Mouse (Mus musculus): ENCODE data around the gene Vamp3.
"Not testable (repeated sequence)": the region's sequence is repeated elsewhere in the genome, so short reads cannot be mapped to it uniquely, and the experiment has no call there.

Vamp3 gene

DNA sequence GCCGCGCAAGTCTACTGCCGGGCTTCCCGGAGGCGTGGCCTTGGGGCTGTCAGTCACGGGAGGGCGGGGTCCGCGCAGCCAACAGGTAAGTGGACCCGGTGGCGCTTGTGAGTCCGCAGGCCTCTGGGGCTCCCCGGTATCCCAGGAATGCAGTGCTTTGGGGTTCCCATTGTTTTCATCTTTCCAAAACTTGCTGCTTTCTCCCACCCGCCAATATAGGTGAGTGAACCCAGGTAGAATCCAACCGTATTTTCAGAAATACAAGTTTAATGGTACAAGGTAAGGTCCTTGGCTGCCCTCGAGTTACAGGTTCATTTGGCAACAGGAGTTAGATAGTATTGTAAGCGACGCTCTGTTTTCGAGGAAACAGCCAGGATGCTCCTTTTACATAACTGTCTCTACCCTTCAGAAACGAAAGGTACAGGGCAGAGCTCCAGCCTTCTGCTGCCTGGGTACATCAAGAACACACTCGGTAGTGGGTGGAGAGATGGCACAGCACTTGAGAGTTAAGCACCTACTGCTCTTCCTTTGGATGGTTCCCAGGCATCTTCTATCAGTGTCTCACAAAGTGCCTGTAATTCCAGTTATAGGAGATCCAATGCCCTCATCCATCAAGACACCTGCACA, 12.7 kb downstream of the Vamp3 start:
- DNase-seq (ENCODE audit: low read depth, low spot score), result peak; percentile 90

DNA sequence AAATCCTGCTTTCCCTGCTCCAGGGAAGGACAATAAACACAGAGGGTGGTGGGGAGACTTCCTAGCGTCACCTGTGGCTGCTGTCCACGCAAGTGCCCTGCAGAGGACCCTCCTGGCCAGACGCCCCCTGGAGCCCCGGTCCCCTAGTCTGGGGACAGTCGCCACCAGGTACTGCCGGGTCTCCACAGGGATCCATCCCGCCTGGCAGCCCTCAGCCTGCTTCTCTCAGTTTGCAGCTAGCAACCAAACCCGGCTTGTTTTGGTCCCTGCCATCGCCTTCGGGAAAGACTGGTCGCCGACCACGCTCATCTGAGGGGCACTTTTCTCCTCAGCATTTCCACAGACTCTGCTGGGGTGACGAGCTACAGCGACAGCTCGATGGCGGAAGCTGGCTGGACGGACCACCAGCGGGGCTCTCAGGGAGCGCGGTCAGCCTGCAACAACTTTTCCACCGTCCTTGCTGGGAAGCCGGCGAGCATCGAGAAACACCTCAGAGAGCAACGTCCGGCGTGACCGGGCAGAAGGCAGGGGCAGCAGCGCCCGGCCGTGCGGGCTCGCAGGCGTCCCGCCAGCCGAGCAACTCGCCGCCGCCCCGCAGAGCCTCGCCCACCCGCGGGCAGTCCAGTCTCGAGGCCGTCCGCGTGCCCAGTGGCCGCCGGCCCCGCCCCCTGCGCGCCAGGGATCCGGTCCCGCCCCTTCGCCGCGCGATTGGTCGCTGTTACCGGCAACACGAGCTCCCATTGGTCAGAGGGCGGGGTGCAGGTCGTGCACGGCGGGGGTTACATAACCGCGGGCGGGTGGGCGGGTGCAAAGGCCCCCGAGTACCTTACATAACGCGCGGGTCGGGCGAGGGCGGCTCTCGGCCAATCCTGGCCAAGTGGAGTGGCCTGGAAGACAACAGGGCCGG, 13.5 kb downstream of the Vamp3 start, which contains the start of gene Per3:
Gene Per3, minus strand, starts transcription at position 629 of the 907 bp plus-strand sequence.
- DNase-seq (ENCODE audit: low read depth, low spot score), result peak; percentile 98

DNA sequence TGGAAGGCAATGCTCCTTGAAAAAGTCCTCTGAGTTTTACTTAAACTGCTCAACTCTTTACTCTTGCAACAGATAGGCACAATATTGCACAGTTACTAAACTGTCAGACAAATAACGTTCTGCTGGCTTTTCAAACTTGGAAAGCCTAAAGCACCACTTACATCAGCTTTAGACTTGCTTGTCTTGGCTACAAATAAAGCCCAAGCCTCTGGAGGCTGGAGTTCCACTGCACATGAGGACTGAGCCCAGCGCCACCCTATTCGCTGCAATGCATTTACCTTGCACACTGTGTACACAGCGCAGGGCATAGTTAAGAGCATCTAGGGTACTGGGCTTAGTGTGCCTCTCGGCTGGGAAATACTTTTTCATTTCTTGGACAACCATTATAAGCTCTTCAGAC, 14.5 kb downstream of the Vamp3 start:
- peak; percentile 68 for DNase-seq (ENCODE audit: low read depth, low spot score)

DNA sequence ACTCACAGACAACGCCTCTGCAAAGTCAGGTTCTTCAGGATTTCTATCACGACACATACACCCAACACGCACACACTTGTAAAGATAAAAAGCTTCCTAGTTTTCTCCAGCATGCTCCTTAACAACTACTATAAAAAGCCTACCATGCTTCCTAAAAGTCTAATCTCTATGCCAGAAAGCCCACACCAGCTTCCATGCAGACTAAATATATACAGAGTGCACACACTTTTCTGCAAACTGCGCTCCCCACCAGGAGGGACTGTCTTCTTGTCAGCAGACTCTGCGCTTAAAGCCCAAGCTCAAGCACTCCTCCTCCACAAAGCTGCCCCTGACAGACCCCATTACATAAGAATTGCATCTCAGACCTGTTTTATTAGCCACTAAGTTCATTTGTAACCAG, 16.3 kb downstream of the Vamp3 start:
- DNase-seq (ENCODE audit: low read depth, low spot score), result peak; percentile 81

DNA sequence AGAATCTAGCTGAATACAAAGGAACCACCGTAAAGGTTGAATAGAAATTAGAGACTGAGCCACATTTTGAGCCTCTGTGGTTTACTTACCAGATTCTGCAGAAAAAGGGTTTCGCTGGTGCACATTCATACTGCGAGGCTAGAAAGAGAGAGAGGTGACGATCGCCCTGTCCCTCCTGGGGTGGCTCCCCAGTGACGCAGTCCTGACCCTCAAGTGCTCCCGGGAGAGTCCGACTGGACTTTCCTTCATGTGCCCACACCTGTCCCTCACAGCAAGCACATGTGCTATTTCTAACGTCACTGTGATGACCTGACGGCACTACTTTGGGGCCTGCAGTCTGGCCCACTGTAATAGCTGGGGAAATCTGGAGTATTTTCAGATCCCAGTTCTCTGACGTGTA, 20.0 kb downstream of the Vamp3 start:
- DNase-seq (ENCODE audit: low read depth, low spot score), result no peak

DNA sequence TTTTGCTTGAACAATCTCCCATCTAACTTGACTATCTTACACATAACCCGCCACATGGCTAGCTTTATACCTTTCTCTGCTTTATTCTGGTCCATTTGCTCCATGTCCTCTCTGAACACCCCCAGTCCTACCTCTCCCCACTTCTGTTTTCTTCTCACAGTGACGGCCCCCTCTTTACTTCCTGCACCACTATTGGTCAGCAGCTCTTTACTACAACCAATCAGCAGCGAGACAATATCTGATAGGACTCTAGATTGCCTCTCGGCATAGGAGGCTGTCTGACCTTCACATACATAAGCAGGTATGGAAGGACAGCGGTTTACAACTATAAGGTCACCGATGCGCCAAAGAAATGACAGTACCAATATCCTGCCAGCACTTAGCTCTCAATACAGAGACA, 21.2 kb downstream of the Vamp3 start:
- DNase-seq (ENCODE audit: low read depth, low spot score), result no peak

DNA sequence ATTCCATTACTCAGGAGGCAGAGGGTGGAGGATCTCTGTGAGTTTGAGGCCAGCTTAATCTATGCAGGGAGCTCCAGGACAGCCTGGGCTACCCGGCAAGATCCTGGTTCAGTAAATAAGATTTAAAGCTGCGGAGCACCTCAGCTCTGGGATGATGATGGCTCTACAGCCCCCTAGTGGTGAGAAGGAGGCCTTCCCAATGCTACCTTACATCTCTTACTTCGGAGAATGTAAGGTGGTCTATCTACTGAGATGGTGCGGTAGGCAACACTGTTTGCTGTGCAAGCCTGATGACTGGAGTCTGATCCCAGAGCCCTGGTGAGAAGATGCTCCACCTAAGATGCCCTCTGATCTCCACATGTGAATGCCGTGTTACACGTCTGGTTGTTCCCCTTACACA, 30.8 kb downstream of the Vamp3 start:
- peak; percentile 71 for DNase-seq (ENCODE audit: low read depth, low spot score)

DNA sequence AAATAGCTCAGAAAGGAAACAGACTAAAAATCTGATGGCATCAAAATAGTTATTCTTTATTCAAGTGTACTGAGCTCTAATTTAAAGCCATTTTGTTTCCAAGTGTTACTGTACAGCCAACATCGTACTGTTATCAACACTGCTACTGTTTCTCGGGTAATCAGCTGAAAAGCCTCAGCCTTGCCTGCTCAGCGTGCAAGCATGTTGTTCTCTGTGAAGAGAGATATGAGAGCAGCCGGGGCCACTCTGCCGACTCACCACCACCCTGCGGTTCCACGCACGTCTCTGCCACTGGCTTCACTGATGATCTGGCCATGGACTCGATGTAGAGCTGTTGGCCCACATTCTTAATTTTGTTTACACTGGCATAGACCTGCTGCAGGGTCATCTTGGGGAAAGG, 33.6 kb downstream of the Vamp3 start:
- DNase-seq (ENCODE audit: low read depth, low spot score), result no peak

DNA sequence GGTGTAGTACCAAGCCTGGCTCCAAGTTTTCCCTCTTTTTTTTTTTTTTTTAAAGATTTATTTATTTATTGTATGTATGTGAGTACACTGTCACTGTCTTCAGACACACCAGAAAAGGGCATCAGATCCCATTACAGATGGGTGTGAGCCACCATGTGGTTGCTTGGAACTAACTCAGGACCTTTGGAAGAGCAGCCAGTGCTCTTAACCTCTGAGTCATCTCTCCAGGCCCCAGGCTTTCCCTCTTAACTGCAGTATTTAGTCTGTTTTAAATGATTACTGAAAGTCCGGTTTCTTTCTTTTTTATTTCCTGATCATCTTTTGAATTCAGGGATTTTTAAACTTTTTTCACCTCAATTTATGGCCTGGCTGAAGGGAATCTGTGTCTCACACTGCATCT, 40.4 kb downstream of the Vamp3 start:
- DNase-seq (ENCODE audit: low read depth, low spot score), result not testable (repeated sequence)

DNA sequence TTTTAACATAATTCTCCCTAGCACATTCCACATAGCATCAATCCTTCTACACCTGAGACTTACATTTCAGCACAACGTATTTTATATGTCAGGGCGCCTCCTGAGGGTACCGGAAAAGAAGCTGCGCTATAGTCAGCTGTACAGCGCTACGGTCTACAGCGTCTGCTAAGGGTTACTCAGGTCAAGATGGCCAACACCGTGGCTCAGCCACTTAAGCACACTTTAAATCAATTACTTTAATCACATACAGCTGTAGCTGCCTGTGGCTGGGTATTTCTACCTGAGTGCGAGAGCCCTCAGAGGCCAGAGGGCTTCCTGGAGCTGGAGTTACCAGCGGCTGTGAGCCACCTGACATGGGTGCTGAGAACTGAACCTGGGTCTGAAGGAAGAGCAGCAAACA, 41.8 kb downstream of the Vamp3 start:
- DNase-seq (ENCODE audit: low read depth, low spot score), result no peak

DNA sequence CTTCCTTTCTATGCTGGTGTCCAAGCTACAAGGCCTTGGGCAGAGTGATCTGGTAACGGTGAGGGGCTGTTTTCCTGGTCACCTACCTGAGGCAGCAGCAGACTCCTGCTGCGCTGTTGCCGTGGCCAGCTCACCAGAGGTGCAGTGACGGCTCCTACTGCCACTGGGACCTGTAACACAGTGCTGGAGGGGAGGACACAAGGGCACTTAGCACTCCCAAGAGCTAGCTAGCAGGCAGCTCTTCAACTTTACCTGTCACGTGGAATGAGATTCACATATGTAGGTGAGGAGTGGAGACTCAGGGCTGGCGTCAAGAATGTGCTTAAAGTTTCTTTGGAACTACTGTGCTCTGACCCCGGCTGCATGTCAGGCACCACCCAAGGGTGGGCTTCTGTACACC, 47.4 kb downstream of the Vamp3 start:
- no peak for DNase-seq (ENCODE audit: low read depth, low spot score)

DNA sequence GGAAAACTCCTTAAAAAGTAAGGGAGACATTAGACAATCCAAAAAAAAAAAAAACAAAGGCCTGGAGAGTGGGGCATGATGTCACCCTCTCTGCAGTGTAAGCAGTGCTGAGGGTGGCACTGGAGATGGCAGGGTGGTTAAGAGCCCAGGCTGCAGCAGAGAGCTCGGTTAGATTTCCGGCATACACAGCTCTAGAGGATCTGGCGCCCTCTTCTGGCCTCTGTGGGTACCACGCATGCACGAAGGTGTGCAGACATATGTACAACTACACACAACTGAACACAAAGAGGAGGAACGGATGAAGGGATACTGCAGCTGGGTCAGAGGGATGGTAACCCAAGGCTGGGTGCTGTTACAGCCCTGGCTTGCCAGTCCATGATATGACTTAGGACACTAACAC, 50.8 kb downstream of the Vamp3 start:
- peak; percentile 55 for DNase-seq (ENCODE audit: low read depth, low spot score)

DNA sequence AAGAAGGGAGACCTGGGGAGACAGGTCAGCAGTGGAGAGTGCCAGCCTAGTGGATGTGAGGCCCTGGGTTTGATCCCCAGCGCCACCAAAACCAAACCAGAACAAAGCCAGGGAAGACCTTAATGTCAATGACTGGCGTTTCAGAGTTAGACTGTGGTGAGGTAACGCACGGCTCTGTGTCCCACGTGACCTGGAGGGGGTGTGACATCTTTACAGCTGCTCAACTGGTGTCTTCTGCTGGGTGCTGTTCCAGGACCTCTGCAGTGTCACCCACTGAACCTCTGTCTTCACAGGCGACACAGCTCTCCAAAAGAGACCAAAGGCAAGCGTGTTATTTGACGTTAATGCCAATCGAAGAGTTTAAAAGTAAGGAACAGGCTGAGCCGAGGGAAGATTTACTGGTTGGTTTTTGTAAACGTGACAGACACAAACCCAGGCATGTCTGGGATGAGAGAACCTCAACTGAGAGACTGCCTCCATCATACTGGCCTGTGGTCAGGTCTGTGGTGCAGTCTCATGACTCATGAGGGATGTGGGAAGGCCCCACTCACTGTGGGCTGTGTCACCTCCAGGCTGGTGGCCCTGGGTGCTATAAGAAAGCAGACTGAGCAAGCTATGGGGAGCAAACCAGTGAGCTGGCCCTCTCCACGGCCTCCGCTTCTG, 52.0 kb downstream of the Vamp3 start:
- DNase-seq (ENCODE audit: low read depth, low spot score), result no peak

DNA sequence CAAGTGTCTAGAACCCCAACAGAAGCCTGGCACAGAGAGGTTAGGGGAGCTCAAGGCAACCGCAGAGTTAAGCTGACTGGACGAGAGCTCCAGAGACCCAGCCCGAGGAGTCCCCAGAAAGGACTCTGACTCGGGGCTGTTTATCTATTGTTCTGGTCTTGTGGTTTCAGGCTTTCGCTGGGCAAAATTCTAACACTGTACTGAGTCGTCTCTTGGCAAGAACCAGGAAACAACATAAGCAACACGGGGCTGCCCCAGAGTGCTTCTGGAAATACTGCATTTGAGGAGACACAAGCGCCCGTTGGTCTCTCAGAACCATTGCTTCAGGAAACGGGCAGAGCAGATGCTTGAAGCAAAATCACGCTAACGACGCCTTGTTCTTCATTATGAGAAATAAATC, 56.4 kb downstream of the Vamp3 start:
- no peak for DNase-seq (ENCODE audit: low read depth, low spot score)

DNA sequence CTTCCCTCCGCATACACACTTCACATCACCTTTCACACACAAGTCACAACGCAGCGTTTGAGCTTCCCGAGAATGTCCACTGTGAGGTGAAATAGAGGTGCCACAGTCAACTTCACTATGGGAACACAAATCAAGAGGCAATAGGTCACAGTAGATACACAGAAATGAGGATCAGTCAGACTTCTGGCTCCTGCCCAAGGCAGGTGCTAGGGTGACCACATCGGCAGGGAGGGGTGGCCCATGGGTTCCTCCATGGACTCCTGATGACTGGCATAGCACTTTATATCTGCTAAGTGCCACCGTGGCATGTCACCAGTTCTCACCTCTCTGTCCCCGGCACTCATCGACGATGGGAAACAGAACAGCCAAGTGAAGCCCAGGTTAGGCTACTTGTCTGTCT, 59.1 kb downstream of the Vamp3 start:
- DNase-seq (ENCODE audit: low read depth, low spot score), result no peak
